Mouse (Mus musculus): ENCODE data around the gene Teddm1a. TPM values are rescaled to one million over a fixed set of nuclear protein-coding genes. Genes with fewer than 3 reads are reported as not detected.

Teddm1a gene
- not detected for polyA plus RNA-seq (2014; fragmentation: Illumina TruSeq; extraction: RNeasy Lipid Tissue Mini Kit (QIAGEN cat#74804); ENCODE audit: low read depth, low replicate concordance)

DNA sequence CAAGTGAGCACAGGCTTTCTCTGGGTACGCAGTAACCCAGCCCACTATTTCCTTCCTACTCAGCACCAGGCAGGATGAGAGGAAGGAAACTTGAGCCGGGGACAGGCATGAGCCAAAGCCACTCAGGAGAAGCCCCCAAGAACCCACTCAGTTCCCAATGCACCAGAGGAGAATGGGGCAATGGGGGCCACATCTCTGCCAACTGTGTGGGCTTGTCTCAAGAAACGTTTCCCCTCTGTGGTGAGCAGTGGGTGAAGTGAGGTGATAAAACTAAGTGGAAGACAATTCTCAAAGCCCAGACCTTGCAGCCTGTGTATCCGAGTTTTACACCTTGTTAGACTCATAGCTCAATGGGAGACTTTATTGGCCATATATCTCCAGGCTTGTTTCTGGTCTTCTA, at the start of gene Teddm1a:
Teddm1a (plus strand) TSS at position 301 of the 400 bp plus-strand sequence.

DNA sequence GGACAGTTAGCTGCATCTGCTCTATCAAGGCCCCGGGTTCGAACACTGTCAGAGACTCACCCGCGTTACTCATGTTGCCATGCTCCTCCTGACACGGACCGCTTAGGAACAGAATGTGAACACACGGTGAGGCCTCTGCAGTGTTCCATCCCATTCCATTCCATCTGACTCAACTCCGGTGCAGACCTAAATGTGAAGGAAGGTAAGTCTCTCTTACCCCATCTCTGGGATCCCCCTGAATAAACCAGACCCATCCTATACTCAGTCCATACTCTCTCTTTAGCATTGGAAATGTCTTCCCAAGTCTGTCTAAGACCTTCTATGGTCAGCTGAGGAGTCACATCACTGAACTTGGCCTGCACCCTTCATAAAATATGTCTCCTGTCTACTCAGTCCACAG, 47.5 kb upstream of the Teddm1a start, which contains the start of gene Rgsl1:
Rgsl1 (minus strand) TSS at position 101 of the 400 bp plus-strand sequence.

DNA sequence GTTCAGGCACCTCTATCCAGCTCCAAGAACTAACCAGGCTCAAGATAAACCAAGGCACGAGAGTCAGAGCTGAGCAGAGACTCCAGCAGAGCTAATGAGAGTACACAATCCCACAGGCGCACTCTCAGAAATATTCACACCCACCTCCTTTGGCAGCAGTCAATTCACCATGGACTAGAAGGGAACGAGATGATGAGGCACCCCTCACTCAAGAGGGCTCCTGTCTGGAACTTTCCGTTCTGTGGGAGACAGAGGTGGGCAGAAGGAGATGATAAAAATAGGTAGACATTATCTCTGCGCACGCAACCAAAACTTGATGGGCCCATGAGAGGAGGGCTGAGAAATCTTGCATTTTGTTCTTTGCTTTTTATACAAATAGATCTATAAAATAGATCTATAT, 17.5 kb upstream of the Teddm1a start, which contains the start of gene Teddm1b:
Teddm1b (plus strand) TSS at position 301 of the 400 bp plus-strand sequence.

DNA sequence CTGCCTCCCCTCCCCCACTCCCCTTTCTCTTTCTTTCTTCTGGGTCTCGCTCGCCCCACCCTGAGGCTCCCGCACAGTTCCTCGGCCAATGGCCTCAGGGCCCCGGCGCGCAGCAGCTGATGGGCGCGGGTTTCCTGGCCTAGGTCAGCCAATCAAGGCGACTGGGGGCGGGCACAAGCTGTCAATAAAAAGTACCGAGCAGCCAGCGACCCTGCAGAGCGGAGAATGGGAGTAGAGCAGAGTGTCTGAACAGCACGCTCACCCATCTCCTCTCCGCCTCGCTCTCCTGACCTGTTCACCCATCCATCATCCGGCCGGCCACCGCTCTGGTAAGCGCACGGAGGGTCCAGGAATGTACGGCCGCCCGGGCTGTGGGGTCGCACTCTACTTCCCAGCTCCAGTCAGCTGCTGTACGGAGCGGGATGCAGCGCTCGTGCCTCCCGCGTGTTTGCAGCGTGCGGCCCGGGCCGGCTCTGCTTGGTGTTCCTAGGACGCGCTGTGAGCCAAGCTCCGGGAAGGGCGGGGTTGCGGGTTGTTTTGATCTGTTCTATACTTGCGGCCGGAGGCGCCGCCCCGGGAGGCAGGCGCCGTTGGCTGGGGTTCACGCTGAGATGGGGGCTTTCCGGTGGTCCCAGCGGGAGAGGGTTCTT, 8.3 kb downstream of the Teddm1a start, which contains the start of the genes Glul and Teddm2:
Glul (plus strand) TSS at position 214 of the 650 bp plus-strand sequence.
Teddm2 (minus strand) TSS at position 498 of the 650 bp plus-strand sequence.

Other genes with a start within 250 kb of the Teddm1a start
- gene Rgs8, start 238.7 kb upstream of the Teddm1a start, polyA plus RNA-seq (2014; fragmentation: Illumina TruSeq; extraction: RNeasy Lipid Tissue Mini Kit (QIAGEN cat#74804); ENCODE audit: low read depth, low replicate concordance): 0.07 TPM
- not detected for gene Rgs16, start 151.4 kb upstream of the Teddm1a start, polyA plus RNA-seq (2014; fragmentation: Illumina TruSeq; extraction: RNeasy Lipid Tissue Mini Kit (QIAGEN cat#74804); ENCODE audit: low read depth, low replicate concordance)
- 5.7 TPM for gene Rnasel, start 142.3 kb upstream of the Teddm1a start, polyA plus RNA-seq (2014; fragmentation: Illumina TruSeq; extraction: RNeasy Lipid Tissue Mini Kit (QIAGEN cat#74804); ENCODE audit: low read depth, low replicate concordance)
- 60.7 TPM for gene Rgsl1, start 47.6 kb upstream of the Teddm1a start, polyA plus RNA-seq (2014; fragmentation: Illumina TruSeq; extraction: RNeasy Lipid Tissue Mini Kit (QIAGEN cat#74804); ENCODE audit: low read depth, low replicate concordance)
- gene Teddm1b, start 17.4 kb upstream of the Teddm1a start, polyA plus RNA-seq (2014; fragmentation: Illumina TruSeq; extraction: RNeasy Lipid Tissue Mini Kit (QIAGEN cat#74804); ENCODE audit: low read depth, low replicate concordance): 0.10 TPM
- 309 TPM for gene Glul, start 8.2 kb downstream of the Teddm1a start, polyA plus RNA-seq (2014; fragmentation: Illumina TruSeq; extraction: RNeasy Lipid Tissue Mini Kit (QIAGEN cat#74804); ENCODE audit: low read depth, low replicate concordance)
- 1.1 TPM for gene Teddm2, start 8.5 kb downstream of the Teddm1a start, polyA plus RNA-seq (2014; fragmentation: Illumina TruSeq; extraction: RNeasy Lipid Tissue Mini Kit (QIAGEN cat#74804); ENCODE audit: low read depth, low replicate concordance)

Measured in testis, adult 10 weeks (tissue).